Mouse (Mus musculus): ENCODE results near the gene 4930572O03Rik.
"Not testable (repeated sequence)": the region's sequence is repeated elsewhere in the genome, so short reads cannot be mapped to it uniquely, and the experiment has no call there.

GRCm38 (mm10) chr5:15691849-15692248, 35.0 kb upstream of the 4930572O03Rik start:
- not testable (repeated sequence) for TF ChIP-seq CTCF (IDR thresholded peaks at IDR 0.05; ENCODE audit: extremely low read depth, insufficient read length, insufficient replicate concordance, low read depth, low read length); POLR2A (IDR thresholded peaks at IDR 0.05; ENCODE audit: low read depth, low read length)

All from small intestine, adult 2 months (tissue).